Mouse (Mus musculus) spleen, postnatal 10 days (tissue): Measurements from ENCODE around the gene Fbxl13.

ENCODE experiments used
- DNase-seq, 2 experiments: peaks; one replicate each; pipeline ENCODE4 v3.0.0; 2021 to 2022; ENCODE audit warnings: low spot score in 2 of 2

The Fbxl13 gene

GRCm38 (mm10) chr5:21645439-21646132, at the start of gene Fbxl13, which contains the start of gene Armc10:
Gene Fbxl13, minus strand, starts transcription at chr5:21645634.
Gene Armc10, plus strand, starts transcription at chr5:21645813.
- peak; percentile 59 to 87 for DNase-seq

DNA sequence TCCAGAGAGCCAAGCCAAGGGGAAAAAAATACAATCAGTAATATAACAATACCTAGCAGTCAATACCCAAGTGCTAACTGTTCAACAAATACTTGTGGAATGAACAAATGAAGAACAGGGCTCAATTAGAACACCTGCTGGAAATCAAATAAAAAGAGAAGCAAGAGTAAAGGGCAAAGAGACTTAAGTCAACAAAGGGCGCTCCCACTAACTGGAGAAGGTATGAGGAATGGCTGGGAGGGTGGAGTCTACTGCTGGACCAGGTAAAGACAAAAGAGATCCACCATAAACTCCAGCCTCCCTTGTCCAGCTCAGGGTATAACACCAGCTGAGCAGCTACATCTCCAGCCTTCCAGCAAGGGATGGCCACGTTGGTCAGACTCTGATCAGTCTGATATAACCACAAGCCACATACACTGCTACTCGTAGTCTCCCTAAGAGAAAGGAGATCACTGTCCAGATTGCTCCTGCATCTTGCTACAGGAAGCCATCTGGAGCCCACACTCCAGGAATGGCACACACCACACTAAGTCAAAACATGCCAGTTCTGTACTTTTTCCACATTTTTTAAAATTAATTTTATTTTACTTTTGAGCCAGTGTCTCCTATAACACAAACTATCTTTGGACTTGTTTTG, 49.5 kb upstream of the Fbxl13 start:
- DNase-seq = no peak

DNA sequence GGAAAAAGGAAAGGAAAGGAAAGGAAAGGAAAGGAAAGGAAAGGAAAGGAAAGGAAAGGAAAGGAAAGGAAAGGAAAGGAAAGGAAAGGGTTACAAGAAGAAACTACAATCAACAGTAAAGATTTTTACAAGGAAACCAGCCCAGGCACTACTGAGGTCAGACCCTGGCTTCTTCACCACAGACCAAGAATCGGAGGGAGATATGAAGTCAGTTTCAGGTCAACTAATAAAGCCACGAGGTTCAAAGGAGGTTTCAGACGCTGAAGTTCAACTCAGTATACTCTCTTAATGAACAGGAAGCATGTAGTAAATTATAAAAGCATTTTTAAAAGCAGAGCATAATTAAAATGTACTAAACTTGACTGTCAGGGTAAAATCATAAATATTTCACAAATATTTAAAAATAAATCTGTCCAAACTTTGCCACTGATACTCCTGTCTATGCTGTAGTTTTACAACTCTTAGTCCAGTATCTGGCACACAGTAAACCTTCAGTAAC, 48.0 kb upstream of the Fbxl13 start:
- DNase-seq = no peak

GRCm38 (mm10) chr5:21692230-21692629, 46.8 kb upstream of the Fbxl13 start:
- DNase-seq = no peak

DNA sequence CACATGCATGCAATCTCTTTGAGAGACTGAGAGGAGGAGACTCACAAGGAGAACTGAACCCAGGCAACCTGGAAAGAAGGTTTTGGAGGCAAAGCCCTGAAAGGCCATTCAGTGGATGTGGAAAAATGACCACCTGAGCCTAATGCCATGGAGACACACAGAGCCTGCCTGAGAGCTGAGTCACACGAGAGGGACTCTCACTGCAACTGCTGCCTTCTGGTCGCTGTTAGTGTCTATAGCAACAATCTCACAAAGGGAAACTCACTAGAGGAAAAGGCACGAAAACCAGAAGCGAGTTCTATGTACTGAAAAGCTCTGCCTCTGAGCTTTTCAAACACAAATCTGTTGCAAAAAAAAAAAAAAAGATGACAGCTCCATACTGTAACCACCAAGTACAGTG, 41.6 kb upstream of the Fbxl13 start:
- no peak for DNase-seq

GRCm38 (mm10) chr5:21685001-21685400, 39.6 kb upstream of the Fbxl13 start:
- DNase-seq = no peak

GRCm38 (mm10) chr5:21683811-21684210, 38.4 kb upstream of the Fbxl13 start:
- DNase-seq = no peak

DNA sequence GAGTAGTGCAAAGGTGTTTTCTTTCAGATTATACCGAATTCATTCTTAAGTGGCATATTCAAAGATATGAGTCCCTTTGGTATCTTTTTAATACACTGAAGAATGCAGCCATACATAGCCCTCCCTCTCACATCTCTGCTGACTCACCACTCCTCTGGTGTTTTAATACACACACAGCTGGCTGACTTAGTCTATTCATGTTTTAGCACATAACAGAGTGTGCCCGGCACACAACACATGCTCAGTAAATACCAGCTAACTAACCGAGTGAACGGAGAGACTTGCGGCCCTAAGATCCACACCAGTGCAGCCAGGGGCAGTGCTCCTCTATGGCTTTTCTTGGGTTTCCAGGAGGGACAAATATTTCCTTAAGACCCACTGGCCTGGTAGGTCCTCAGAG, 35.5 kb upstream of the Fbxl13 start:
- DNase-seq = no peak

DNA sequence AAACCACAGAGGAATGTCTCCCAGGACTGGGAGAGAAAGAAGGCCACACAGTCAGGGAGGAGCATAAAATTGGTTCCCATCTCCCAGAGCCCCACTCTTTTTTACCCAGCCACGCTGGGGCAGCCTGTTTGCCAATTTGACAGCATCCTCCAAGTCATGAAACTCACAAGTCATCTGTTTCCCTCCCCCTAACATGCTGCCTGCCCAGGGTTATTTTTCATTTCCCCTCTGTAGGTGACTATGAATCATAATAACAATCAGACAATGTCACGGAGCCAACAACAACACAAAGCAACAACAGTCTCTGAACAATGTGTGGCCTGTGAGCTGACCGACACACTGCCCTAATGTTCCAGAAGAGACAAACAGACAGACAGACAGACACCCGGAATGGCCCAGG, 34.6 kb upstream of the Fbxl13 start:
- no peak for DNase-seq

GRCm38 (mm10) chr5:21678363-21678762, 32.9 kb upstream of the Fbxl13 start:
- DNase-seq = no peak

- no peak for DNase-seq
Measured at GRCm38 (mm10) chr5:21677939-21678338, 32.5 kb upstream of the Fbxl13 start.

GRCm38 (mm10) chr5:21675494-21675893, 30.1 kb upstream of the Fbxl13 start:
- DNase-seq = no peak

- DNase-seq = no peak
Measured at GRCm38 (mm10) chr5:21675019-21675418, 29.6 kb upstream of the Fbxl13 start.

GRCm38 (mm10) chr5:21673742-21674141, 28.3 kb upstream of the Fbxl13 start:
- DNase-seq = no peak

DNA sequence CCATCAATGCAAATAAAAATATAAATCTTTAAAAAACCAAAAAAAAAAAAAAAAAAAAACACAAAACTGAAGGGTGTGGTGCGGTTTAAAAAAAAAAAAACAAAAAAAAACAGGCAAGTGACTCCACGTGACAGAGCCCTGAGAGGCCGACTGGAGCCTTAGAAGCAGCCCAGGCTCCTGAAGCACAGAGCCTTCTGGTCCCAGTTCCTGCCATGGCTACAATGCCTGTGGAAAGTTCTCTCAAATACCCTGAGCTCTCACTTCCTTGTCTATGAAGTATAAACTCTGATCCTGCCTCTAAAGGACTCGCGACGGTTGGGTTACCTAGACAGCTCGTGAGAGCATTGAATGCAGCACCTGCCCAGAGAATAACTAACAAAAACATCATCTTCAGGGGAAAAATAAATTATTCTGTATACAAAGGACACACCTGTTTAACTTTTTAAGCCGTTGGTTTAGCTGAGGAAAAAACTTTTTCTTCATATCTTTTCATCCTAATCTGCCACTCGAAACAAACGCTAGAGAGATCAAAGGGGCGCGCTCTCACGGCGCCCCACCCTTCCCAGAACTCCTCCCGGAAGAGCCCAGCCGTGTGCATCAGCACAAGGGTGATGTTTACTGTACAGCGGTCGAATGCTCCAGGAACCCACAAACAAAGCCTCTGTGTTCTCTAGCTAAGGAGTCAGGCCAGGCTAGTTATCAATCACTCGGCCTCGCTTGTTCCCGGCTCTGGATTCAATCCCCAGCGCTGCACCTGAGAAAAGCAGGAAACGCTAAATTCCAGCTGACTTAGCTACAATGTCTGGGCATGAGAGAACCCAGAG, 27.6 kb upstream of the Fbxl13 start:
- peak; percentile 11 to 31 for DNase-seq

GRCm38 (mm10) chr5:21669307-21669706, 23.9 kb upstream of the Fbxl13 start:
- DNase-seq = no peak

DNA sequence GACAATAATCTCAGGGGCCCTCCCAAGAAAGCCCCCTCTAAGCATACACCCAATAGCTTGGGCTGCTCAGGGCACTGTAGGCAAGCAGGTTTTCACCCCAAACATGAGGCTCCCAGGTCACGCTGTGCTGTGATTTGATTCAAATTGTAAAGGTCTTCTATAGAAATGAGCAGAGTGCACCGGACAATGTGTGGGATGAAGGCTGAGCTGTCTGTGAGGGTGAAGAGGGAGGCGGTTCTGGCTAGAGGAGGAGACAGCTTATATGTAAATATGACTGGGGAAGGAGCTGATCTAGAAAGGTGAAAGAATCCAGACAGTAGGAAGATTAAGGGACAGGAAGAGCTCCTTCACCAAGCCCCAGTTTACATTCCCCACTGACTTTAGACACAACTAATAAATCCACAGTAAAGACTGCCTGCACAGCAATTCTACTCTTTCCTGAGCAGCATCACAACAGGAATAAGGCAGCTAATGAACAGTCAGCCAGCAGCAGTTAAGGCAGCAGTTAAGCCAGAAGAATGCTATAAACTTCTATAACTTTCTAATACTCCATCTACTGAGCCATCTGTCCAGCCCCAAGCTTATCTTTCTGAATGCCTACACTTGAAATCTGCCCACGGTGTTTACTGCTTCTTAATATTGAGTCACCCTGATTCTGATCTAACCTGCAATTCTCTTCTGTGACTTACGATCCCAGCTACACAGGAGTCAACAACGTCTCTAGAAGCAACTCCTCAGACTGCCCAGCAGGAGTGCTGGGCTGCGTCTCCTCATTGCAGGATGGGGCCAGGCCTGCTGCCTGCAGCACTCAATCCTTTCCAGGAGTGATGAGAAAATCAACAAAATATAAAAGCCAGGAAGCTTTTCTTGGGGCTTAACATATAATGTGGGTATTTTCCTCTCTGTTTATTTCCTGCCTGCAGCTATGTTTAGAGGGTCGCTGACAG, 22.0 kb upstream of the Fbxl13 start:
- DNase-seq = no peak

DNA sequence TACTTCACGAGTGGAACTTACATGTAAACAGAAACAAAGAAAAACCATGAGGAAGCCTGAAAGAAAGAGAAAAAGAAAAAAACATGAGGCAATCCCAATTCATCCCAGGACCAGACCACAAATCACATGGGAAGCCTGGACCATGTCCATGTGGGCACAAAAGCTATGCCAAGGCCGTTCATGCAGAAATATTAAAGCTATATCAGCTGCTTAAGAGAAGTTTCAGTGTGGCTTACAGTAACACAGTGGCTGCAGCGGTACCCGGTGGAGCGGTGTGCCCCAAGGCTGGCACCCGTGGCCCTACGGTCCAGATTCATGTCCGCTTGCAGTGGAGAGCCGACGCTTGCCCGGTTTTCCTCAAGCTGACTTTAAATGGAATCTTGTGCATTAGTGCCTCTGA, 17.6 kb upstream of the Fbxl13 start:
- no peak for DNase-seq

- no peak for DNase-seq
Measured at GRCm38 (mm10) chr5:21660850-21661249, 15.4 kb upstream of the Fbxl13 start.

GRCm38 (mm10) chr5:21658623-21659395, 13.4 kb upstream of the Fbxl13 start:
- peak; percentile 58 to 86 for DNase-seq

- DNase-seq = no peak
Measured at GRCm38 (mm10) chr5:21658038-21658437, 12.6 kb upstream of the Fbxl13 start.
